Mouse (Mus musculus): ENCODE measurements around the gene Spag9. TPM values are rescaled to one million over a fixed set of nuclear protein-coding genes. Genes with fewer than 3 reads are reported as not detected.
A peak's percentile ranks its signal among the peaks of the same experiment; 100 is the strongest.

The Spag9 gene
- total and polyA plus RNA-seq, 3 experiments, result 21.0 to 32.1 (median 22.6) TPM

DNA sequence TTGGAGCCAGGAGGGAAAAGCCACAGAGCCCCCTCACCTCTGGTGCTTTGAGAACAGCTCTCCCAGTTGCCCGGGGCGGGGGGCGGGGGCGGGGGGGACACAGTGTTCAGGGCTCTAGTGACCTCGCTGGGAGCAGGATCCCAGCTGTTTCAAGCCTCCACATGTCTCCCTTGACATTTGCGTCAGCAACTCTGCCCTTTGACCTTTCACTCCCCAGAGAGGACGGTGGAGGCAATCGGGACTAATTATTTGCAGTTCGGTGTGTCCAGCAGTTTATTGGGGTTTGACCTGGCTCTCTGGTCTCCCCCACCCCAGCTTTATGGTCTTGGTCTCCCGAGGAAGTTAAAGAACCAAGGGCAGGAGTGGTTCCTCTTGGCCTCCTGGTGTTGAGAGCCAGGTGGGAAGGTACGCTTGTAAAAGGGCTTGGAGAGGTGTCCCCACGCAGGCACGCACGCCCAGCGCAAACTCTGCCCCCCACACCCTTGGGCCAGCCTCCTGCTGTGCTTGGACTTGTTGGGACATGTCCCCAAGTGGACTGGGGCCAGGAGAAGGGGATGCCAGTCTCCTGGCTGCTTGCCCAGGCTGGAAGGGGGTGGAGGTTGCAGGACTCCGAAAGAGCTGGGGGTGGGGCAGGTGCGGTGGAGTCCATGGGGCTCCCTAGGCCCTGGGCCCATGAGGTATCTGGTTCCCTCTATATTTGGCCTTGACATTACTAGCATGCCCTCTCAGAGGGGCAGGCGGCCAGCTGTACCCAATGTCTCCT is 138.4 kb downstream of the Spag9 start:
- peaks cover 43 to 59% of the 10 kb centered on the region in 2 experiments for H3K4me1 ChIP-seq (ENCODE audit: control insufficient read depth in 1 of 2, insufficient read depth in 2 of 2)
- peak overlapping the region; percentile 32 to 47 (median 35) for H3K4me3 ChIP-seq (replicated peaks in 1 of 3; ENCODE audit: low read depth in 2 of 3, low read length in 2 of 3, poor library complexity in 1 of 3)
- peak overlapping the region; percentile 54 for H3K9ac ChIP-seq (ENCODE audit: insufficient read depth, low read depth)
- no peaks in the 10 kb centered on the region for H3K9me3 ChIP-seq (replicated peaks; ENCODE audit: low read length)
- H3K27me3 ChIP-seq (replicated peaks), result no peaks in the 10 kb centered on the region
- H3K36me3 ChIP-seq (replicated peaks in 1 of 2; ENCODE audit: control insufficient read depth in 1 of 2, insufficient read depth in 1 of 2, low read length in 1 of 2), result peaks cover 0 to 3% of the 10 kb centered on the region in 2 experiments
- no peak for TF ChIP-seq USF1 (IDR thresholded peaks at IDR 0.05; ENCODE audit: low read depth, low read length)
- no peak for TF ChIP-seq MYC (IDR thresholded peaks at IDR 0.05; ENCODE audit: low read depth, low read length)
- peak; percentile 73 for TF ChIP-seq CHD2 (IDR thresholded peaks at IDR 0.05; ENCODE audit: low read length)
- no peak for TF ChIP-seq RAD21 (IDR thresholded peaks at IDR 0.05; ENCODE audit: low read depth, low read length)
- no peak for TF ChIP-seq USF2 (conservative IDR thresholded peaks at IDR 0.05; ENCODE audit: low read depth, low read length)
- peak; percentile 54; the same call in 1 of the 2 replicates for TF ChIP-seq MEF2A (IDR thresholded peaks at IDR 0.05; ENCODE audit: borderline replicate concordance, low read depth, low read length)
- no peak for TF ChIP-seq ZKSCAN1 (IDR thresholded peaks at IDR 0.05; ENCODE audit: borderline replicate concordance, low read depth, low read length)
- no peak for TF ChIP-seq HCFC1 (IDR thresholded peaks at IDR 0.05; ENCODE audit: low read depth, low read length)
- no peak; the same call in none of the 2 replicates for TF ChIP-seq IRF4 (IDR thresholded peaks at IDR 0.05; ENCODE audit: low read depth, low read length)
- 0 out of 2 replicates have a peak, but pooled peaks have one; percentile 8 for TF ChIP-seq EP300 (IDR thresholded peaks at IDR 0.05; ENCODE audit: low read length)
- TF ChIP-seq RCOR1 (conservative IDR thresholded peaks at IDR 0.05; ENCODE audit: low read depth, low read length), result no peak
- TF ChIP-seq CTCF (conservative IDR thresholded peaks at IDR 0.05 in 1 of 2, IDR thresholded peaks at IDR 0.05 in 1 of 2; ENCODE audit: low read depth in 2 of 2, low read length in 2 of 2), result no peak
- TF ChIP-seq TCF12 (IDR thresholded peaks at IDR 0.05; ENCODE audit: low read depth, low read length), result peak; percentile 35
- TF ChIP-seq SIN3A (IDR thresholded peaks at IDR 0.05; ENCODE audit: low read length), result 0 out of 2 replicates have a peak, but pooled peaks have one; percentile 6
- TF ChIP-seq BHLHE40 (IDR thresholded peaks at IDR 0.05; ENCODE audit: low read depth, low read length), result 0 out of 2 replicates have a peak, but pooled peaks have one; percentile 23
- TF ChIP-seq ZC3H11A (IDR thresholded peaks at IDR 0.05; ENCODE audit: low read depth, low read length), result no peak
- no peak for TF ChIP-seq ELF1 (IDR thresholded peaks at IDR 0.05; ENCODE audit: low read depth, low read length)
- no peak for TF ChIP-seq JUN (IDR thresholded peaks at IDR 0.05; ENCODE audit: insufficient read depth, low read depth, low read length)
- no peak for TF ChIP-seq ZMIZ1 (IDR thresholded peaks at IDR 0.05; ENCODE audit: low read depth, low read length)
- TF ChIP-seq POLR2AphosphoS2 (IDR thresholded peaks at IDR 0.05; ENCODE audit: low read depth, low read length), result no peak
- TF ChIP-seq MXI1 (IDR thresholded peaks at IDR 0.05; ENCODE audit: low read depth, low read length), result peak; percentile 37; the same call in 1 of the 2 replicates
- TF ChIP-seq ZNF384 (IDR thresholded peaks at IDR 0.05; ENCODE audit: low read depth, low read length), result no peak
- no peak for TF ChIP-seq JUND (conservative IDR thresholded peaks at IDR 0.05; ENCODE audit: low read depth, low read length)
- no peak for TF ChIP-seq TBP (conservative IDR thresholded peaks at IDR 0.05; ENCODE audit: low read depth, low read length)
- TF ChIP-seq MAZ (IDR thresholded peaks at IDR 0.05; ENCODE audit: low read depth, low read length), result peak; percentile 36; the same call in 1 of the 2 replicates
- TF ChIP-seq KAT2A (IDR thresholded peaks at IDR 0.05; ENCODE audit: insufficient replicate concordance, low read length), result no peak
- no peak; the same call in 1 of the 2 replicates for TF ChIP-seq UBTF (IDR thresholded peaks at IDR 0.05; ENCODE audit: low read depth, low read length)
- TF ChIP-seq NELFE (IDR thresholded peaks at IDR 0.05; ENCODE audit: low read depth, low read length), result no peak
- TF ChIP-seq E2F4 (IDR thresholded peaks at IDR 0.05; ENCODE audit: insufficient replicate concordance, low read depth, low read length), result no peak
- no peak for TF ChIP-seq MAFK (IDR thresholded peaks at IDR 0.05; ENCODE audit: insufficient replicate concordance, low read length)
- no peak for TF ChIP-seq SMC3 (IDR thresholded peaks at IDR 0.05; ENCODE audit: low read depth, low read length)
- no peak; the same call in 1 of the 2 replicates for TF ChIP-seq NRF1 (IDR thresholded peaks at IDR 0.05; ENCODE audit: low read depth, low read length)
- no peak for TF ChIP-seq PAX5 (IDR thresholded peaks at IDR 0.05; ENCODE audit: low read length)
- no peak; the same call in 1 of the 2 replicates for TF ChIP-seq POLR2A (IDR thresholded peaks at IDR 0.05; ENCODE audit: low read depth, low read length)
- no peak for TF ChIP-seq GABPA (IDR thresholded peaks at IDR 0.05; ENCODE audit: insufficient replicate concordance, low read depth, low read length)
- no peak for TF ChIP-seq MAX (IDR thresholded peaks at IDR 0.05; ENCODE audit: low read length)
- TF ChIP-seq ETS1 (conservative IDR thresholded peaks at IDR 0.05; ENCODE audit: low read depth, low read length), result no peak; the same call in 1 of the 2 replicates
- peak; percentile 94; the same call in 1 of the 2 replicates for TF ChIP-seq CHD1 (IDR thresholded peaks at IDR 0.05; ENCODE audit: low read depth, low read length)
- DNase-seq (ENCODE audit: extremely low read depth), result no peak
- in situ Hi-C loops (cut with MboI; ENCODE audit: low pct_ligation_motif_present, low pct_unique_long_range_greater_than_20kb, low sequenced_read_pairs) (loop anchor here (10.0 kb wide), 1 partner anchor 351 kb away; the partner anchor contains the start of gene Spata20), dilution Hi-C loops (cut with MboI; ENCODE audit: extremely low pct_ligation_motif_present, extremely low pct_unique_long_range_greater_than_20kb, low sequenced_read_pairs) (no loop called here)
- no peaks in the 10 kb centered on the region for H3K79me2 ChIP-seq (replicated peaks; ENCODE audit: control insufficient read depth, extremely low read depth, insufficient read depth, poor library complexity, severe bottlenecking)
- peak overlapping the region; percentile 85 for H3K4me2 ChIP-seq (ENCODE audit: insufficient read depth, low read depth, poor library complexity, severe bottlenecking)
- peak overlapping the region; percentile 54 for H3K27ac ChIP-seq (ENCODE audit: insufficient read depth, low read depth)

All from CH12.LX (cell line).